Mouse (Mus musculus) spleen, postnatal 36 days (tissue): ENCODE results near the gene Ntm.

ENCODE experiments used
- DNase-seq, 2 experiments: peaks; one replicate each; pipeline ENCODE4 v3.0.0; 2022; ENCODE audit warnings: low spot score in 2 of 2, mixed read lengths in 1 of 2

Ntm gene

DNA sequence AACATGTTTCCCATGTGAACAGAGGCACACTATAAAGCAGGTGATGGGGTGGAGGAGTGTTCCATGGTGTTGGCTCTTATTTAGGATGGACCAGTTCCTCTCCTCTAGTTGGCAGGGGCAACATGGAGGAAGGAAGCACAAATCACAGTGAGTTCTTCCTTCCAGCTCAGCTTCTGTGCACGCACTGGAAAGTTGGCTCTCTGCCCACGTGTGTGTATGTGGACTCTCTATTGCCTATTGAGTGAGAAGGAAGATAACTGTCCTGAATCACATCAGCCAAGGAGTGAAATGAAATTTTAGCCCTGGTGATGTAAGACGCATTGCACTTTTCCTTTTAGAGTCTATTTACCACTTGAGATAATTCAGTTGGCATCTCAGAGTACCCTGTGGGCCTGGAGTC lies 203.0 kb downstream of the Ntm start:
- no peak for DNase-seq

DNA sequence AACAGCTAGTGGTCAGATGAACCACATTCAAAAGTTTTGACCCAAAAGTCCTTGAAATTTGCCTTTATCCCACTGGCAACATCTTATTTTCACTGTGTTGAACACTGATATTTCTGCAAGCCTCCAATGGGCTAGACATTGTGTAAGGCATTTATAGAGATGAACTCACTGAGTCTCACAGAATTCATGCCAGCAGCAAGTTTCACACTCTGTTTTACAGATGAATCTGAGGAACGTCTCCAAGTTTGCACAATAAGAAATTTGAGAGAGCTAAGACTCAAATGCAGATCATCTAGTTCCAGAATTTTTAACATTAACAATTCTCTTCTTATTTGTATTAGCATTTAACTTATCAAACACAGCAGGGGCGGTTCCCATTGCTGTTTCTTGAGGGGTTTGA lies 203.9 kb downstream of the Ntm start:
- DNase-seq = no peak

- DNase-seq = no peak
These were observed 208.6 kb downstream of the Ntm start for GRCm38 (mm10) chr9:29754374-29754773.

- DNase-seq = no peak
These were observed 211.5 kb downstream of the Ntm start for GRCm38 (mm10) chr9:29751396-29751795.

DNA sequence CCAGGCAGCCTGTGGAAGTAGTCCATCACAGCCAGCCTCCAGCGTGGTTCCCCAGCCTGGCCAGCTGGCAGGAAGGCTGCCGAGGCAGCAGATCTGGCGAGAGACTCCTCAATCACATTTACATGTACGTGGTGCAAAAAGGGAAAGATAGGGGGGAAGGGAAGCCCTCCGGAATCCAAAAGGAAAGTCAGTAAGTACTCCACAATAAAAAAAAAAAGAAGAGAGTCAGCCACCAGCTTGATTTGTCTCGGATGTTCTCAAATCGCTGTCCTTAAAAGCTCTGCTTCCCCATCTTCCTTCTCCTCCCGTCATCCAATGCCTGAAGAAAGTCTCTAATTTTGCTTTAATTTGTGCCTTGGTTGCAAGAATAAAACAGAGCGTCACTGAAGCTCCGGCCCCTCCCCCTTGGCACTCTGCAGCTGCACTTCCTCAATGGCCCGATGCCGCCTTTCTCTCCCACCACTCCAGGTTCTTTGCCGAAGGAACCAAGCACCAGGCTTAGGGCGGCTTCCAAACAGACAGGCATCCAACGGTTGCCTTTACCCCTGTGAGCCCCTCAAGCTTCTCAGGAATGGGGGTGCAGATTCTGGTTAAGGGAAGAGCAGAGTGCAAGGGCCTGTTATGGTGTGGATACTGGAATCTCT lies 212.4 kb downstream of the Ntm start:
- DNase-seq = no peak

DNA sequence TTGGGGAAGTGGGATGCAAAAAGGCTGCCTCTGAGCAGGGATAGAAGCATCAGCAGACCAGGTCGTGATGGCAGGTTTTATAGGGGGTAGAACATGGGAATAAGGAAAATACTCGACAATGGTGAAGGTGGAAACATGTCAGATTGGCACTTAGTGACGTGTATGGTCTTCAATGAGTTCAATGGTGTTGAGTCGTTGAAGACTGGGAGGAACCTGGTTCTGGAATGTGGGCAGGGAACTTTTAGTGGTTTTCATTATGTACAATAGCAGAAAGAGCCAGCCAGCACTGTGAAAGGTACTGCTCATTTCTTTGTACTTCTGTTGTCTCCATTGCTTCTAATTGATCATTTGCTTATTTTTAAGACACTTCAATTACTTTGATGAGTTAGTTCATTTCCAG lies 214.9 kb downstream of the Ntm start:
- DNase-seq = no peak

DNA sequence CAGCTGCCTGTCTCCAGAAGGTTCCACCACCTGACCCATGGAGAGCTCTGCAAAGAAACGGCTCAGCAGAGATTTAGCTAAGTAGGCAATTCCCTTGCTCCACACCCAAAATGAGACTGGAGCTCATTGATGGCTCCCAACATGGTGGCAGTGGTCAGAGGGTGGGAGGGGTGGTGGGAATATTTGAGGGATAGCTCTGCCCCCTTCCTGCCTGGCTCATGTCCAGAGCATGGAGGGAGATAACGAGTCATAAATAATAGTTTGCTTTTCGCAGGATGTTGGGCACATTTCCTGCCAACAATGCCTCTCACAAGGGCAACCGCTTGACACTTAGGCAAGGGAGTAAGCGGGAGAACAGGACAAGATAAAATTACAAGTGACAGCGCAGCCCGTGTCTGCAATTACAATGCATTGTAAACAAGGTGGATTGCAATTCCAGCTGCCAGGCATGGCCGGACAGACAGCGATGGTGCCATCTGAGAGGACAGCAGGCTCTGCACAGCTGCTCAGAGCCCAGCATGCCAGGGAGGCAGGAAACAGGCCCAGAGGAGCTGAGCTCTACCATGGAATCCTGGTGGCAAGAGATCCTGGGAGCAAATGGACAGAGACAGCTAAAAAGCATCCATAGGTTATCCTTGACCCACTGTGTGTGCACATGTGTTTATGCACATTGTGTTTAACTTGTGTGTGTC lies 224.0 kb downstream of the Ntm start:
- no peak for DNase-seq

DNA sequence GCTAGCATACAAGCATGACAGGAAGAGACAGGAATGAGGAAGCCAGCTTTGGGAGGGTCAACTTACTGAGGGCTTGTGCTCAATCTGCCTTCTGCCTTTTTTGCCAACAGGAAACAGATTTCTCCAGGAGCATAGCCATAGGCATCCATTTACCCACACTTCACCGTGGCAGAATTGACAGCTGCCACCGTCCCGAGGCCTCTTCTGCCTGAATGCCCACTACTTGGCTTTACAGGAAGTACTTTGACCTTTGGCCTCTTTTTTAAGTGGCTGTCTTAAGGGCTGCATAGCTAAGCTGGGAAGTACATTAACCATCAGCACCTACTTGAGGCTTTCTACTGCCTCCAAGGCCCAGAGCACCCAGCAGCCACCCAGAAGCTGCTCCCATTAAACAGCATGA lies 226.9 kb downstream of the Ntm start:
- no peak for DNase-seq

DNA sequence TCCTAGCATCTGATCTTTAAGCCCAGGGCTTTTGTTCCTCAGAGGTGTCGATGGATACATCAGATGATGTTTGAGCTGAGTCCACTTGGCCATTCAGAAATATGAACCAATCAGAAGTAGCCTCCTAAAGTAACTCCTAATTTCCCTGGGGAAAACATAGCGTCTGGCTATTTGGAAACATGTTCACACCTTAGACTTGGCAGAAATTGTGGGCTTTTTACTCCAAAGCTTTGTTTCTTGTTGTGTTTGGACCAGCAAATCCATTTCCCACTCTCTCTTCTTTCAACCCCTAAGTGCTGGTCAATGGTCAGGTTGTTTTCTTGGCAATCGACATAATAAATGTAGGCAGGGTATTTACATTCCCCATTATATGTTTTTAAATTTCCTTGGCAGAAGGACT lies 230.0 kb downstream of the Ntm start:
- DNase-seq = no peak

DNA sequence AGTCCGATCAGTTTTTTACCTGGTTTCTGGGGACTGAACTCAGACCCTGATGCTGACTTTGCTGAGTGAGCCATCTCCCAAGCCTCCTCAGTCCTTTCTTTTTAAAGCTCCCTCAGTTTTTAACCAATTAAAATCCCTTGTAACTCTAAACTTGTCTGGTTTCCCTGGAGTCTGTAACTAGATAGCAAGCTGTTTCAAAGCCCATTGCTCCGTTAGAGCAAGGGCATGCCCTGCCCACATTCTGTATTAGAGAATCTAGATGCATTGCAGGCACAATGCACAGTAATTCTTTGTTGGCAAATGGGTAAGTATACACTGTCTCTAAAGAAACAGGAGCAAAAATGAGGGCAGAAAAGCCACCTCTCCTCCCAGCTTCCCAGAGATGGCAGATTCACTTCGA lies 231.3 kb downstream of the Ntm start:
- no peak for DNase-seq

- no peak for DNase-seq
These were observed 235.2 kb downstream of the Ntm start for GRCm38 (mm10) chr9:29727540-29728432.

- DNase-seq = no peak
These were observed 241.5 kb downstream of the Ntm start for GRCm38 (mm10) chr9:29721461-29721860.

DNA sequence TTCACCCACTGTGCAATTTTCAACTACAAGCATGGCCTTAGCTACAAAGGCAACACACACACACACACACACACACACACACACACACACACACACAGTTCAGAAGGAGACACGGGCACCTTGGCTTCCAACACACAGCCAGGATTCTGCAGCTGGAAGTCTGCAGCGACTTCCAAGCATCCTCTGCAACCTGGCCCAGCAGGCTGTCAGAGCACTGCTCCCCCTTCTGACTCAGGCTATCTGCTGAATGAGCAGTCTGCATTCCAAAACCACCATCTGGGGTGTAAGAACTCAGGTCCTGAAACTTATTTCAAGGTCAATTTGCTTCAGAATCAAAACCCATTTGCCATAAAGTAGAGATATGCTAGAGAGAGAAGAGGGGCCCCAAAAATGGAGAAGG lies 246.1 kb downstream of the Ntm start:
- DNase-seq = no peak

GRCm38 (mm10) chr9:29698276-29698675 lies 264.7 kb downstream of the Ntm start:
- no peak for DNase-seq

DNA sequence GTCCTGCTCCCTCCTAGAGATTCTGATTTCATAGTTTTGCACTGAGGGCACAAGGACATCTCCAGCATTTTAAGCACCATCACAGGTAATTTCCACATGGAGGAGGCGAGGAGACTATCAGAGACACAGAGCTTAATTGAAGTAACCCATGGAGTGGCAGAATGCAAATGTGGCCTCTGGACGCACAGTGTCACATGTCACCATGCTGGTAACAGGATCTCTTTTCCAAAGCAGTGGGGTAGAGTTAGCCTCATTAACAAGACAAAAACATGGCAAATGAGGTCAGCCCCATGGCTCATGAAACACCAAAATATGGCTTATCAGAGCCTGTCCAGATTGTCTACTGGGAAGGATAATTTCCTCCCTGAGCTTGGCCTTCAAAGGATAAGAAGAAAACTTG lies 268.8 kb downstream of the Ntm start:
- DNase-seq = no peak

GRCm38 (mm10) chr9:29691186-29691855 lies 271.6 kb downstream of the Ntm start:
- DNase-seq = no peak

GRCm38 (mm10) chr9:29682224-29682623 lies 280.7 kb downstream of the Ntm start:
- no peak for DNase-seq

DNA sequence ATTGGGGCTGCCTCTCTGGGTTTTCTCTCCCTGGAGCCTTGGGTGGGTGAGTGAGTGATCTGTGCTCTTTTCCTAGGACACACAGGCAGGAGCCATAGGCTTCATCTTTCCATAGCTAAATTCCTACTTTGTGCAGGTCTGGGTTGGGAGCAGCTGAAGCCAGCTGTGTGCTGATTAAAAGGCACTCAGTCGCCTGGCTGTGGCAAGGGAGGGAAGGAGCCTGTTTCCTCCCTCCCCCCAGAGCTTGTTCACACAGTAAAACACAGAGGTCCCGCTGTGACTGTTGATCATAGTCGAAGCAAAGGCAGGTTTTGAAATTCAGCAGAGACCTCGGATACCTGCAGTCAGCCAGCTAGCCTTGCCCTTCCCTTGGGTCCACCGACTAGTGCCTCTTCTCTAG lies 282.3 kb downstream of the Ntm start:
- DNase-seq = no peak

- no peak for DNase-seq
These were observed 289.0 kb downstream of the Ntm start for GRCm38 (mm10) chr9:29673911-29674310.

GRCm38 (mm10) chr9:29671861-29672260 lies 291.1 kb downstream of the Ntm start:
- no peak for DNase-seq

GRCm38 (mm10) chr9:29663286-29663685 lies 299.7 kb downstream of the Ntm start:
- DNase-seq = no peak

GRCm38 (mm10) chr9:29661468-29662145 lies 301.3 kb downstream of the Ntm start:
- no peak for DNase-seq
